In the genomic region with DNA sequence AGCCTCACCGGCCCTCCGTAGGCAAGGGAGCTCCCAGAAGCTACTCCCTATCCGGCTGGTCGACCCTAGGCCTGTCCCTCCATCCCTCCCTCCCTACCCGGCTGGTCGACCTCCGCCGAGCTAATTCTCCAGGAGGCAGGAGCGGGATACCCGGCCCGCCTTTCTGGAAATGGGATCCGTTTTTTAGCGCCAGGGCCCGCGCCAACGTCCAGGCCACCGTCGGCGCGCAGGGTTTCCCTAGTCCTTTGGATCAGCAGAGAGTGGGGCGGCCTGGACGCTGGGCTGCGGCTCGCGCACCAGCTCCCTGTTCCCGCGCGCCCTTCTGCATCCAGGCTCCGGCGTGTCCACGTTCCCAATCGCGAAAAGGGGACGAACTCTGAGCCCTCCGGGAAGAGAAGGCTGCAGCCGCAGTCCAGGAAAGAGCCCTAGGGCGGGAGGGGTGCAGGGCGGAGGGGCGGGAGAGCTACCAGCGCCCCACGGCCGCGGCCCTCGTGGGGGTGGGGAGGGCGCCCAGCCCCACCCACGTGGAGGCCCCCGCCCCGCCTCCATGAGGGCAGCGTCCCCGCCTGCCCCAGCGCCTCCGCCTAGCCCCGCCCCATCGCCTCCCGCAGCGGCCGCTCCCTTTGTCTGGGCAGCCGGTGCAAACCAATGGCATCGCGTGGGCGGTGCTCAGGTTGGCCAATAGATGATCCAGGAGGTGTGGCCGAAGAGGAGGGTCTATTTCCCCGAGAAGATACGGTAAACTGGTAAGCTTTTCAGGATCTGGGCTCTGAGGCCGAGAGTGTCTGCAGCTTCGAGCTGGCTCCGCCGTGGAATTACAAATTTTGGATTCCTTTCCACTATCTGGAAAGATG, we compare ENCODE assay signal across 8 mouse cellular contexts. TPM values are rescaled to one million over a fixed set of nuclear protein-coding genes. Genes with fewer than 3 reads are reported as not detected.
A peak's percentile ranks its signal among the peaks of the same experiment; 100 is the strongest.
DNase-seq lines count a peak whose midpoint lies in the region; ATAC-seq and TF ChIP-seq lines count a peak whose summit lies in the region.

No protein-coding gene starts in this region.

- peak overlapping the region; percentile 42 for H3K4me3 ChIP-seq in bone marrow, adult 2 months (replicated peaks; ENCODE audit: control insufficient read depth, low read depth, low read length)
- peak overlapping the region; percentile 91 for H3K4me3 ChIP-seq in embryonic facial prominence, embryonic 14.5 days (ENCODE audit: low read depth, low read length)
- H3K4me3 ChIP-seq in limb, embryonic 10.5 days = peak overlapping the region; percentile 79
- peak overlapping the region; percentile 88 for H3K4me3 ChIP-seq in midbrain, embryonic 12.5 days

- TF ChIP-seq POLR2A in bone marrow, adult 2 months (IDR thresholded peaks at IDR 0.05; ENCODE audit: borderline replicate concordance, control insufficient read depth, low read depth, low read length) = no peak; the same call in 1 of the 2 replicates

- no peak for TF ChIP-seq CTCF in bone marrow, adult 2 months (IDR thresholded peaks at IDR 0.05; ENCODE audit: control insufficient read depth, insufficient read depth, low read length)

- peak overlapping the region; percentile 99 for H3K4me2 ChIP-seq in embryonic facial prominence, embryonic 14.5 days (ENCODE audit: low read depth, low read length)
- peak overlapping the region; percentile 94 for H3K4me2 ChIP-seq in midbrain, embryonic 12.5 days (replicated peaks)

- WGBS in bone marrow, adult 2 months = under 1% methylated on average over 68 of the region's 68 CpGs
- 0% methylated on average over 28 of the region's 68 CpGs for WGBS in embryonic facial prominence, embryonic 14.5 days
- WGBS in limb, embryonic 10.5 days = under 1% methylated on average over 68 of the region's 68 CpGs
- WGBS in midbrain, embryonic 12.5 days = under 1% methylated on average over 63 of the region's 68 CpGs

- H3K27me3 ChIP-seq in embryonic facial prominence, embryonic 14.5 days (replicated peaks; ENCODE audit: control insufficient read depth, insufficient read depth, low read length) = no peaks in the 10 kb centered on the region
- H3K27me3 ChIP-seq in limb, embryonic 10.5 days (ENCODE audit: low read depth, poor library complexity, severe bottlenecking) = no peaks in the 10 kb centered on the region
- H3K27me3 ChIP-seq in midbrain, embryonic 12.5 days = 0 out of 2 replicates have a peak, but pooled peaks cover 6% of the 10 kb centered on the region

- H3K36me3 ChIP-seq in embryonic facial prominence, embryonic 14.5 days (ENCODE audit: control insufficient read depth, insufficient read depth, low read length) = peaks cover 16% of the 10 kb centered on the region
- peaks cover 18% of the 10 kb centered on the region for H3K36me3 ChIP-seq in limb, embryonic 10.5 days
- no peaks in the 10 kb centered on the region for H3K36me3 ChIP-seq in midbrain, embryonic 12.5 days

- H3K9me3 ChIP-seq in embryonic facial prominence, embryonic 14.5 days (ENCODE audit: control insufficient read depth, low read length) = no peaks in the 10 kb centered on the region
- H3K9me3 ChIP-seq in limb, embryonic 10.5 days (replicated peaks) = no peaks in the 10 kb centered on the region
- H3K9me3 ChIP-seq in midbrain, embryonic 12.5 days = no peaks in the 10 kb centered on the region

- no peaks in the 10 kb centered on the region for H3K4me1 ChIP-seq in bone marrow, adult 2 months (ENCODE audit: control insufficient read depth, insufficient read depth, low read length)
- H3K4me1 ChIP-seq in embryonic facial prominence, embryonic 14.5 days (ENCODE audit: control insufficient read depth, insufficient read depth, low read length) = peaks cover 22% of the 10 kb centered on the region
- peaks cover 40% of the 10 kb centered on the region for H3K4me1 ChIP-seq in limb, embryonic 10.5 days
- peaks cover 33% of the 10 kb centered on the region for H3K4me1 ChIP-seq in midbrain, embryonic 12.5 days

- peak overlapping the region; percentile 97 for H3K9ac ChIP-seq in embryonic facial prominence, embryonic 14.5 days (ENCODE audit: low read depth, low read length)
- H3K9ac ChIP-seq in midbrain, embryonic 12.5 days (replicated peaks) = peak overlapping the region; percentile 100

- peak overlapping the region; percentile 37; the same call in 1 of the 2 replicates for H3K27ac ChIP-seq in bone marrow, adult 2 months (ENCODE audit: control insufficient read depth, insufficient read depth, low read depth, low read length, poor library complexity)
- H3K27ac ChIP-seq in embryonic facial prominence, embryonic 14.5 days (replicated peaks; ENCODE audit: low read depth, low read length) = peak overlapping the region; percentile 96
- peak overlapping the region; percentile 98 for H3K27ac ChIP-seq in limb, embryonic 10.5 days
- H3K27ac ChIP-seq in midbrain, embryonic 12.5 days (replicated peaks) = peak overlapping the region; percentile 97

- ATAC-seq in embryonic facial prominence, embryonic 14.5 days (ENCODE audit: low read depth) = peak; percentile 94
- peak; percentile 93 for ATAC-seq in midbrain, embryonic 12.5 days (ENCODE audit: low FRiP score, low read depth)

- DNase-seq in 3134 (ENCODE audit: extremely low read depth, insufficient read length, low spot score) = peak; percentile 94
- DNase-seq in embryonic facial prominence, embryonic 14.5 days (ENCODE audit: low spot score) = peak; percentile 100
- peak; percentile 98 to 100 for DNase-seq in heart, adult 18-20 months
- DNase-seq in kidney, adult 18-20 months = peak; percentile 98
- peak; percentile 99 for DNase-seq in limb, embryonic 10.5 days (ENCODE audit: low spot score)
- peak; percentile 97 for DNase-seq in skeletal muscle tissue, adult 2 months (ENCODE audit: low read depth, low spot score)

RNA-seq across cellular contexts. Expression of a gene that starts 38.5 kb away (rescaled TPM):
- polyA plus RNA-seq in bone marrow, adult 2 months (2011; ENCODE audit: insufficient read depth, insufficient read length, low replicate concordance, missing spikeins) = 23.3 and 37.7 TPM in 2 replicates
- polyA plus RNA-seq in embryonic facial prominence, embryonic 14.5 days (2014; fragmentation: Nextera tagmentation; extraction: Ambion mirVana) = 78.8 and 86.4 TPM in 2 replicates
- 10 to 100 TPM; 89.2 to 93.9 TPM for total RNA-seq in heart, adult 18-20 months (2021)
- polyA plus RNA-seq in limb, embryonic 10.5 days (2016; fragmentation: Nextera tagmentation; extraction: Ambion mirVana) = 99.6 and 99.8 TPM in 2 replicates
- 105 and 106 TPM in 2 replicates for polyA plus RNA-seq in midbrain, embryonic 12.5 days (2016; fragmentation: Nextera tagmentation; extraction: Ambion mirVana)

RNA-seq across cellular contexts. Expression of a gene that starts 43.1 kb away (rescaled TPM):
- polyA plus RNA-seq in bone marrow, adult 2 months (2011; ENCODE audit: insufficient read depth, insufficient read length, low replicate concordance, missing spikeins) = 2.2 and 5.8 TPM in 2 replicates
- 11.1 and 12.0 TPM in 2 replicates for polyA plus RNA-seq in embryonic facial prominence, embryonic 14.5 days (2014; fragmentation: Nextera tagmentation; extraction: Ambion mirVana)
- total RNA-seq in heart, adult 18-20 months (2021) = 1 to 10 TPM; 3.5 to 5.0 TPM
- 19.9 and 20.3 TPM in 2 replicates for polyA plus RNA-seq in limb, embryonic 10.5 days (2016; fragmentation: Nextera tagmentation; extraction: Ambion mirVana)
- polyA plus RNA-seq in midbrain, embryonic 12.5 days (2016; fragmentation: Nextera tagmentation; extraction: Ambion mirVana) = 25.1 and 26.1 TPM in 2 replicates

Comparison
In these comparisons a context has a peak if more than half of its experiments do, and no peak if none do; other contexts are left out.
1. Peak in every context shown above with its lines: DNase-seq, ATAC-seq, H3K4me3 ChIP-seq and H3K27ac ChIP-seq.
2. H3K27ac ChIP-seq: peak in every context shown above with its lines; median percentile 98 in limb, embryonic 10.5 days; 97 in midbrain, embryonic 12.5 days; 96 in embryonic facial prominence, embryonic 14.5 days; 37 in bone marrow, adult 2 months.